Mouse (Mus musculus) G1E (cell line): ENCODE data around the gene Dmac2. TPM values are rescaled to one million over a fixed set of nuclear protein-coding genes. Genes with fewer than 3 reads are reported as not detected.

Experiments used
- ATAC-seq: 2 replicates; pipeline ENCODE4 v1.8.0; 2016; ENCODE audit warnings: mild to moderate bottlenecking; ENCODE audit not compliant: insufficient number of reproducible peaks, poor library complexity, low FRiP score, severe bottlenecking; ENCODE audit errors: extremely low read depth
- DNase-seq: peaks from one replicate; pipeline ENCODE4 v3.0.0; 2012; ENCODE audit warnings: low spot score
- H3K27me3 ChIP-seq: 2 replicates; pipeline ENCODE4 v1.6.1; 2012; ENCODE audit warnings: mild to moderate bottlenecking, low read length, inconsistent platforms; ENCODE audit not compliant: insufficient read depth
- H3K36me3 ChIP-seq: replicated peaks from 2 replicates; pipeline ENCODE3; 2012; ENCODE audit warnings: mild to moderate bottlenecking, inconsistent platforms
- H3K4me1 ChIP-seq: 2 replicates; pipeline ENCODE4 v1.6.1; 2012; ENCODE audit warnings: low read depth, low read length, inconsistent platforms, mixed read lengths; ENCODE audit not compliant: insufficient read depth
- H3K4me3 ChIP-seq: 2 replicates; pipeline ENCODE4 v1.5.1; 2012; ENCODE audit warnings: low read depth, mild to moderate bottlenecking, inconsistent platforms, low read length, moderate library complexity, mixed read lengths
- H3K9me3 ChIP-seq: replicated peaks from 2 replicates; pipeline ENCODE4 v1.6.1; 2012; ENCODE audit warnings: inconsistent platforms
- CTCF ChIP-seq: IDR thresholded peaks from 2 replicates; pipeline ENCODE4 v1.5.1; 2012; ENCODE audit warnings: low read depth, low read length, inconsistent platforms, mixed read lengths
- GATA1 ChIP-seq: IDR thresholded peaks from 2 replicates; pipeline ENCODE4 v1.6.1; 2012; ENCODE audit warnings: borderline replicate concordance, low read length, inconsistent platforms, mixed read lengths
- GATA2 ChIP-seq: IDR thresholded peaks from 2 replicates; pipeline ENCODE4 v1.6.1; 2012; ENCODE audit warnings: low read depth, low read length, inconsistent platforms, borderline replicate concordance
- POLR2AphosphoS5 ChIP-seq: IDR thresholded peaks from 2 replicates; pipeline ENCODE4 v1.6.1; 2012; ENCODE audit warnings: low read depth, low read length, inconsistent platforms; ENCODE audit not compliant: insufficient replicate concordance
- TAL1 ChIP-seq: conservative IDR thresholded peaks from 2 replicates; pipeline ENCODE4 v1.6.1; 2012; ENCODE audit warnings: low read depth, low read length, inconsistent platforms, mixed read lengths
- polyA plus RNA-seq: library from polyadenylated mRNA; stranded (reverse); fragments of >175 nt; gene quantifications from 2 replicates; pipeline ENCODE4 v1.2.3, GENCODE M21; 2012
- total RNA-seq, 2 experiments: library from RNA; stranded (forward) in 1 of 2; stranded (reverse) in 1 of 2; fragments of 200-1000 nt in 1 of 2; fragments of >200 nt in 1 of 2; fragmentation: Nextera tagmentation in 1 of 2; gene quantifications; 2 replicates each; pipeline ENCODE4 v1.2.3; 2014 to 2017

The Dmac2 gene
- total and polyA plus RNA-seq, 3 experiments, result 17.8 to 34.2 (median 21.3) TPM

GRCm38 (mm10) chr7:25623857-25624370, 4.7 kb downstream of the Dmac2 start:
- TF ChIP-seq GATA1 (no peak), TAL1 (no peak), POLR2AphosphoS5 (no peak), CTCF (no peak), GATA2 (no peak)
- DNase-seq, result no peak
- Histone ChIP-seq H3K4me3 (no peak overlapping the region), H3K36me3 (peaks cover 67% of the 10 kb centered on the region), H3K4me1 (peaks cover 51% of the 10 kb centered on the region), H3K27me3 (no peaks in the 10 kb centered on the region), H3K9me3 (no peaks in the 10 kb centered on the region)
- no peak for ATAC-seq

- Histone ChIP-seq H3K4me3 (no peak overlapping the region), H3K27me3 (no peaks in the 10 kb centered on the region), H3K36me3 (peaks cover 76% of the 10 kb centered on the region), H3K9me3 (no peaks in the 10 kb centered on the region), H3K4me1 (peaks cover 49% of the 10 kb centered on the region)
- DNase-seq (no peak), ATAC-seq (no peak)
- no peak for TF ChIP-seq GATA2
- no peak for TF ChIP-seq POLR2AphosphoS5
- TF ChIP-seq GATA1, result no peak
- no peak for TF ChIP-seq TAL1
- no peak for TF ChIP-seq CTCF
Observed at GRCm38 (mm10) chr7:25624851-25625250, 5.6 kb downstream of the Dmac2 start.

- H3K9me3 ChIP-seq, result no peaks in the 10 kb centered on the region
- DNase-seq, result no peak
- no peaks in the 10 kb centered on the region for H3K27me3 ChIP-seq
- peaks cover 42% of the 10 kb centered on the region for H3K4me1 ChIP-seq
- ATAC-seq, result no peak
- TF ChIP-seq GATA2, result no peak
- TF ChIP-seq CTCF, result peak; percentile 63
- peaks cover 79% of the 10 kb centered on the region for H3K36me3 ChIP-seq
- H3K4me3 ChIP-seq, result no peak overlapping the region
Observed at GRCm38 (mm10) chr7:25625594-25626250, 6.5 kb downstream of the Dmac2 start.

GRCm38 (mm10) chr7:25626509-25627430, 7.6 kb downstream of the Dmac2 start, which contains the start of gene B3gnt8:
B3gnt8 (plus strand) TSS chr7:25626654.
- TF ChIP-seq POLR2AphosphoS5 (no peak), TAL1 (no peak), GATA1 (no peak), GATA2 (no peak), CTCF (no peak)
- Histone ChIP-seq H3K9me3 (no peaks in the 10 kb centered on the region), H3K4me3 (peak within 1 kb of the TSS; percentile 70), H3K27me3 (no peaks in the 10 kb centered on the region), H3K4me1 (peaks cover 42% of the 10 kb centered on the region), H3K36me3 (peaks cover 79% of the 10 kb centered on the region)
- DNase-seq (peak; percentile 57), ATAC-seq (no peak)

- TF ChIP-seq GATA2, result no peak
- TF ChIP-seq GATA1, result no peak
- no peak for TF ChIP-seq CTCF
- TF ChIP-seq POLR2AphosphoS5, result no peak
- no peak for TF ChIP-seq TAL1
- ATAC-seq, result no peak; the same call in 1 of the 2 replicates
- peak; percentile 93 for DNase-seq
- Histone ChIP-seq H3K4me1 (peaks cover 42% of the 10 kb centered on the region), H3K4me3 (peak overlapping the region; percentile 70), H3K36me3 (peaks cover 78% of the 10 kb centered on the region), H3K27me3 (no peaks in the 10 kb centered on the region), H3K9me3 (no peaks in the 10 kb centered on the region)
Observed at GRCm38 (mm10) chr7:25627431-25628322, 8.5 kb downstream of the Dmac2 start.

GRCm38 (mm10) chr7:25628323-25628620, 9.1 kb downstream of the Dmac2 start:
- DNase-seq, result no peak
- peak overlapping the region; percentile 70; the same call in 1 of the 2 replicates for H3K4me3 ChIP-seq
- H3K4me1 ChIP-seq, result peaks cover 42% of the 10 kb centered on the region
- H3K36me3 ChIP-seq, result peaks cover 78% of the 10 kb centered on the region
- ATAC-seq, result no peak
- H3K9me3 ChIP-seq, result no peaks in the 10 kb centered on the region
- no peaks in the 10 kb centered on the region for H3K27me3 ChIP-seq
- TF ChIP-seq TAL1 (no peak), POLR2AphosphoS5 (no peak), CTCF (no peak), GATA1 (no peak), GATA2 (no peak)
